Mouse (Mus musculus): Measurements from ENCODE around the gene Colca2.

DNA sequence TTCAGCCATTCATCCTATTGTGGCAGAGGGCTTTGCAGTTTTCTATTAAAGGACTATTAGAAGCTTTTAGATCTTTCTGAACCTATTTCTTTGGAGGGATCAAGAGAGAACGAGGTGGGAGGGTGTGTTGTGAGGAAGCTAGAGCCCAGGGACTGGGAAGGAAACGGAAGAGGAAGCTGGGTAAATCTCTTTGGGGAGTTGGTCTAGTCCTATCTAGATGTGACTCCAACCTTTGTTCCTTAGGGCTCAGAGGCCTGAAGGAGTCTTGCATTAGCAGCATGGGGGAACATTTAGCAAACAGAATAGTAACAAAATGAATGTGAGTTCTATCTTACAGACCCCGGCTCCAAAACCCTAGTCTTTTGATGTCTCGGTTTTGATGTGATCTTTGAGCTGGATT is 12.6 kb upstream of the Colca2 start:
- TF ChIP-seq CTCF (IDR thresholded peaks at IDR 0.05; ENCODE audit: borderline replicate concordance, control insufficient read depth, extremely low read depth, insufficient read depth, low read length, poor library complexity), result no peak
- no peak for TF ChIP-seq POLR2A (IDR thresholded peaks at IDR 0.05; ENCODE audit: control insufficient read depth, extremely low read depth, insufficient read depth, low read length, poor library complexity)
